Mouse (Mus musculus): ENCODE results near the gene Gzmc.
"Not testable (repeated sequence)": the region's sequence is repeated elsewhere in the genome, so short reads cannot be mapped to it uniquely, and the experiment has no call there.

Gene Gzmc

GRCm38 (mm10) chr14:56234556-56234955 is at the start of gene Gzmc:
Gene Gzmc (minus strand): TSS chr14:56234656.
- no peak for DNase-seq (ENCODE audit: low spot score in 2 of 2)

GRCm38 (mm10) chr14:56283816-56284215 is 49.4 kb upstream of the Gzmc start:
- peak in 1 of 2 experiments; percentile 15 for DNase-seq (ENCODE audit: low spot score in 2 of 2)

DNA sequence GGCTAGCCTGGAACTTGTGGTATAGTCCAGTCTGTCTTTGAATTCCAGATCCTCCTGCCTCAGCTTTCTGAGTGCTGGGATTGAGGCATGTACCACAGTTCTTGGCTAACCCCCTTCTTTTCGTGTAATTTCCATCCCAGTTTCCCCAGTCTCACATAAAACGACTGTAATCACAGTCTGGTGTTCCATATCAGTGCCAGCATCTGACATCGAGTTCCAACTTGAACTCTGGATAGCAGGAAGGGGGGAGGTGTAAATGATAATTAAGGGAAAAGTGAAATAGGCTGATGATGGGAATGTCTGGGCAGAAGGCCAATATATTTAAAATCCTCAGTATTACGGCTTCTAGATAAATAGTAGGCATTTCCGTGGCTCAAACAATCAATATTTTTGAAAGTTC is 46.6 kb upstream of the Gzmc start:
- DNase-seq (ENCODE audit: low spot score in 2 of 2): no peak

GRCm38 (mm10) chr14:56278691-56279090 is 44.2 kb upstream of the Gzmc start:
- not testable (repeated sequence) for DNase-seq (ENCODE audit: low spot score in 2 of 2)

- not testable (repeated sequence) for DNase-seq (ENCODE audit: low spot score in 2 of 2)
Observed at GRCm38 (mm10) chr14:56276096-56276495, 41.6 kb upstream of the Gzmc start.

DNA sequence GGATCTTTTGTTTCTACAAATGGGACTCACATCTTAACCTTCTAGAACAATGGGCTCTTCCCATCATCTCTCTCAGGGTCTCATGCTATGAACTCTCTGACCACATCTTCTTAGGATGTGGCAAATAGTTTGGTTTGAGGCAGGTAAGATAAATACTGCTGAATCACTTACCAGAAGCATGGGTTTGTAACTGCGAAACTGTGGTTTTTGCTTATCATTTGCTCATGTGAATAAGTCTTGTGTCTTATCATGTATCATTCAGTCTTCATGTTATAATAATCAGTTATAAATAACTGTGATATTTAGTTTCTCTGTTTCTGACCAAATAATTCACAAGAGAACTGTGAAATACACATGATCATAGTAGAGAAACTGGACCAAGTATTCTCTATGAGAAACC is 31.7 kb upstream of the Gzmc start:
- no peak for DNase-seq (ENCODE audit: low spot score in 2 of 2)

- no peak for DNase-seq (ENCODE audit: low spot score in 2 of 2)
Observed at GRCm38 (mm10) chr14:56262153-56262552, 27.7 kb upstream of the Gzmc start, which contains the start of gene Gzmb. Gene Gzmb (minus strand): TSS chr14:56262260.

GRCm38 (mm10) chr14:56240409-56240808 is 6.0 kb upstream of the Gzmc start:
- no peak for DNase-seq (ENCODE audit: low spot score in 2 of 2)

DNA sequence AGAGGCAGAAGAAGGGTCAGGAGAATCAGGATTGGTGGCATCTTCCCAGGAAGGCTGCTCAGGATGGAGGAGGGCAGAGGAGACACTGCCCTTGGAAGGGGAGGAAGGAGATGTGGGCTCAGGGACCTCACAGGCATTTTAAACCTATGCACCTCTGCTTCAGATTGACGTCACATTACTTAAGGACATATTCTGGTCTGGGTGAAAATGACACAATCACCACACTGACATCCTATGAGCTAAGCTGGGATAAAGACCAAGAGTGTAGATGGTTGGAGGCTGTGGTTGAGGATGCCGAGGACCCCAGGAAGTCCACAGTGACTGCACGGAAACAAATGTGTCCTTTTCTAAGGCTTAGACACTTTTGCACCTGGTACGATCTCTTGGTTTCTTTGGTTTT is 23.1 kb downstream of the Gzmc start, which contains the start of gene Gzmf:
Gene Gzmf, minus strand, starts transcription at position 101 of the 400 bp plus-strand sequence.
- no peak for DNase-seq (ENCODE audit: low spot score in 2 of 2)

DNA sequence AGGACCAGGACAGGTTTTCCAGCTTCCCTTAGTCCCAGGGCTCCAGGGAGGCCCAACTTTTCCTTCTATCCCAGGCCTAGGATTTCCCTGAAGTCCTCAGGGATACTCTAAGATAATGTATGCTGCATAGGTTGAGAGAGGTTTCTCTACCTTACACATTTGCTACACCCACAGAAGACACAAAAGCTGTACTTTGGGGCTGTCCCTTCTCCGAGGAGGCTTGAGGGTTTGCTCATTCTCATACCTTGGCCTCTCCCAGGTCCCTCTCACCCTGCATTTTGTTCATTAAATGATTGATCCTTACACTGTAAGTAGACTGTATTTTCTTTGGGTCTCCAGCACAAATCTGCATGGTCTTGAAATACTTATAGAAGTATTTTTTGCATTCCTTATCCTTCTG is 28.8 kb downstream of the Gzmc start:
- DNase-seq (ENCODE audit: low spot score in 2 of 2): no peak

GRCm38 (mm10) chr14:56205021-56205420 is 29.4 kb downstream of the Gzmc start:
- DNase-seq (ENCODE audit: low spot score in 2 of 2): peak in 1 of 2 experiments; percentile 61

GRCm38 (mm10) chr14:56203975-56204374 is 30.5 kb downstream of the Gzmc start:
- DNase-seq (ENCODE audit: low spot score in 2 of 2): peak; percentile 43 to 80

GRCm38 (mm10) chr14:56186946-56187345 is 47.5 kb downstream of the Gzmc start:
- DNase-seq (ENCODE audit: low spot score in 2 of 2): no peak

- peak in 1 of 2 experiments; percentile 51 for DNase-seq (ENCODE audit: low spot score in 2 of 2)
Observed at GRCm38 (mm10) chr14:56186521-56186920, 47.9 kb downstream of the Gzmc start.

All from spleen, postnatal 4 days (tissue).